Mouse (Mus musculus) cortical plate, adult 2 months (tissue): ENCODE results near the gene Wipi1.

Experiments used
- CTCF ChIP-seq: fragments of 200-500 bp; IDR thresholded peaks from 2 replicates; pipeline ENCODE4 v1.5.1; 2011; ENCODE audit warnings: mild to moderate bottlenecking, control low read depth, low read length; ENCODE audit not compliant: insufficient read depth; ENCODE audit errors: extremely low read depth
- POLR2A ChIP-seq: fragments of 200-500 bp; IDR thresholded peaks from 2 replicates; pipeline ENCODE4 v1.6.1; 2011; ENCODE audit warnings: mild to moderate bottlenecking, low read length, control low read depth; ENCODE audit not compliant: insufficient read depth; ENCODE audit errors: extremely low read depth

DNA sequence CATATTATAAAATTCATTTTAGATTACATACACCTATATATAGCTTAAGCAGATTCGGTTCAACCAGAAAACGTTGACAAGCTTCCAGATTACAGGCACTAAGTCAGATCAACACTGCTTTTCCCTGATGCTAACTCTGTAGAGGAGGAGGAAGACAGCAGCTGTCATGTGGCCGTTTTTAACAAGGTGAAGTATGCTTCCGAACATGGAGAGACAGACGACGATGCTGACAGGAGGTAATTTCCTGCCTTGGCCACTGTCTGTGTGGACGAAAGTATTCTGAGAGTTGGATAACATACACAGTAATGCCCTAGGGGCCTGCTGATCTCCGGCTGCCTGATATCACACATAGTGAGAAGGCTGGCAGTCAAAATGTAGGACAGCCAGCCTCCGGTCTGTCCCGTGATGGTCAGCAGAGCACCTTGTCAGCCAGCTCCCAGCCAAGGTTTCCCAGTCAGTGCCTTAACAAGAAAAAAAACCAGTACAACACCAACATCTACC, 17.3 kb upstream of the Wipi1 start:
- no peak for TF ChIP-seq POLR2A
- TF ChIP-seq CTCF, result no peak
